Mouse (Mus musculus): Measurements from ENCODE around the gene Rcc2. TPM values are rescaled to one million over a fixed set of nuclear protein-coding genes. Genes with fewer than 3 reads are reported as not detected.

Rcc2 gene
- 28.0 and 32.1 TPM in 2 replicates for polyA plus RNA-seq (2015; fragmentation: Nextera tagmentation; extraction: Ambion mirVana)

DNA sequence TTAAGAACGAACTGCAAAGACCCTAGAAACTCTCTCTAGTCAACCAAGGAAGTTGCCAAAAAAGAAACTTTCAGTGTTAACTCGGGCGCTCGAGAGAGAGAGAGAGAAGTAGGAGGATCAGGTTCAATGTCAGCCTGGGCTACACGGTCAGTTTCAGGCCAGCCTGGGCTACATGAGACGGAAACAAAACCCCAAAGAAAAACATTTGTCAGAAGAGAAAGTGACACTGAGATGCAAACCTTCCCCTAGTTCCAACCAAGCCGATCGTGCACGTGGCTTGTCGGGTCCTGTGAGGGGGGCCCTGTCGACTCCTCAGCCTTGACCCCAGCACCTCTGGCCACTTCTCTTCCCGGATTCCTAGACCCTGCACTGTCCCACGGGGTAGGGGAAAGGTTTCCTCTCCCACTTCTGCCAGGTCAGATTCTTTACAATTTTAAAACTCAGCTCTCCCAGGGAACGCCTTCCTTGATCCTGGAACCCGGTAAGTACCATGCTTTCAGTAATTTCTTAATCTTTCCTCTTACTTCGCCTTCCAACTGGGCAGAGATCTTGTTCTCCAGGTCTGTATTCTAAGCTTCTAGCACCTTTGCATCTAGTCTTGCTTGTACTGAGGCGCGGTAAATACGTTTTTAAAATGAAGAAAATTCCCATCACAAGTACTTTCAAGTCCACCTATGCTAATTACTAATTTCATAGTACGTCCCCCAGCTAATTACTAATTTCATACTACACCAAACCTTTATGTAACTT is at the start of gene Rcc2:
Rcc2 (plus strand) TSS at position 273 of the 750 bp plus-strand sequence.
- H3K9me3 ChIP-seq (replicated peaks): no peaks in the 10 kb centered on the region
- 5% methylated on average over 20 of the region's 20 CpGs for WGBS (ENCODE audit: insufficient replicate concordance)
- peak within 1 kb of the TSS; percentile 99 for H3K9ac ChIP-seq
- H3K36me3 ChIP-seq (replicated peaks): peaks cover 15% of the 10 kb centered on the region
- H3K4me3 ChIP-seq (replicated peaks): peak within 1 kb of the TSS; percentile 96
- ATAC-seq (ENCODE audit: insufficient read depth): no peak
- H3K27me3 ChIP-seq: no peaks in the 10 kb centered on the region
- H3K4me2 ChIP-seq: peak within 1 kb of the TSS; percentile 90
- H3K4me1 ChIP-seq (replicated peaks): peaks cover 75% of the 10 kb centered on the region
- H3K27ac ChIP-seq (replicated peaks): peak within 1 kb of the TSS; percentile 89

DNA sequence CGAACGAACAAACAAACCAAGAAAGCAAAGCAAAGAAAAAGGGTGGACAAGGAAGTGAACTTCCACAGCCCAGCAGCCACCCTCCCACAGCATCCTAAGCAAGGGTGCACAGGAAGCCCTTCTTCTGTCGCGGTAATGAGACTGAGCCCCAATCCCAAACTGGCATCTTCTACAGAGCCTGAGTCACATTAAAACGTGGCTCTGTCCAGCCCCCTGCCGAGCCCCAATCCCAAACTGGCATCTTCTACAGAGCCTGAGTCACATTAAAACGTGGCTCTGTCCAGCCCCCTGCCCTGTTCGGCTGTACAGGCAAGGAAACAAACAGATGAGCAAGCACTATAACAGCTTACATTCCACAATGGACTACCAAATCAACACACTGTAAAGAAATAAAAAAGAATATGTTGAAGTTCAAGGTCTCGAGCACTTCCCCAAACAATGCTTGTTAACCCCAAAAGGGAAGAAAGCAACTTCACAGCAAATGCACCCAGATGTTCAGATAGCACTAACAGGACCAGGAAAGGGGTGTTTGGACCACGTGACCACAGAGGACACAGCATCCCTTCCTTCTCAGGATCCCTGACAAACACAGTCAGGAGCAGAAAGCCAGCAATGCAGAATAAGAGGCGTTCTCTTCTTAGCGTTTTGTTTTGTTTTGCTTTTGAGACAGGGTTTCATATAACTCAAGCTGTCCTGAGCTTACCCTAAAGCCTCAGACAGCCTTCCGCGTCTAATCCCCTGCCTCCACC is 46.3 kb upstream of the Rcc2 start:
- Histone ChIP-seq H3K9ac (no peak overlapping the region), H3K4me1 (replicated peaks) (peaks cover 13% of the 10 kb centered on the region), H3K9me3 (replicated peaks) (no peaks in the 10 kb centered on the region), H3K36me3 (replicated peaks) (no peaks in the 10 kb centered on the region), H3K4me2 (no peak overlapping the region), H3K27me3 (peaks cover 24% of the 10 kb centered on the region), H3K27ac (replicated peaks) (no peak overlapping the region), H3K4me3 (replicated peaks) (no peak overlapping the region)
- ATAC-seq (ENCODE audit: insufficient read depth): no peak
- 21% methylated on average over 14 of the region's 14 CpGs for WGBS (ENCODE audit: insufficient replicate concordance)

DNA sequence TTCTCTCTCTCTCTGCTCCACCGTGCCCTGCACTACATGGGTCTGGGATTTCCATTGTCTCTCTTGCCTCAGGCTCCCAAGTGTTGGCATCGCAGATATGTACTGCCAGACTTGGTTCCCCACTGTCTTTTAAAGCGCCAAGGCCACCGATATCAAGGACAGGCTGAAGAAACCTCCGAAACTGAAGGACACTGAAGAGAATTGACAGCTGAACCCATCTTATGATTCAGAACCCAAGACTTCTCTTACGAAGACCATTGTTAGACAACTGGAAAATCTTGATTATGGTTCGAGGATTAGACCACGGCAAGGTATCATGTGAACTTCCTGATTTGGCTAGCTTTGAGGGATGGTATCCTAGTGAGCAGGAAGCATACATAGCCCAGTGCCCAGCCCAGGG is 45.5 kb upstream of the Rcc2 start:
- Histone ChIP-seq H3K9me3 (replicated peaks) (no peaks in the 10 kb centered on the region), H3K4me1 (replicated peaks) (peaks cover 11% of the 10 kb centered on the region), H3K9ac (no peak overlapping the region), H3K4me3 (replicated peaks) (no peak overlapping the region), H3K27ac (replicated peaks) (no peak overlapping the region), H3K36me3 (replicated peaks) (no peaks in the 10 kb centered on the region), H3K4me2 (no peak overlapping the region), H3K27me3 (peaks cover 16% of the 10 kb centered on the region)
- 33% methylated on average over 8 of the region's 8 CpGs for WGBS (ENCODE audit: insufficient replicate concordance)
- no peak for ATAC-seq (ENCODE audit: insufficient read depth)

DNA sequence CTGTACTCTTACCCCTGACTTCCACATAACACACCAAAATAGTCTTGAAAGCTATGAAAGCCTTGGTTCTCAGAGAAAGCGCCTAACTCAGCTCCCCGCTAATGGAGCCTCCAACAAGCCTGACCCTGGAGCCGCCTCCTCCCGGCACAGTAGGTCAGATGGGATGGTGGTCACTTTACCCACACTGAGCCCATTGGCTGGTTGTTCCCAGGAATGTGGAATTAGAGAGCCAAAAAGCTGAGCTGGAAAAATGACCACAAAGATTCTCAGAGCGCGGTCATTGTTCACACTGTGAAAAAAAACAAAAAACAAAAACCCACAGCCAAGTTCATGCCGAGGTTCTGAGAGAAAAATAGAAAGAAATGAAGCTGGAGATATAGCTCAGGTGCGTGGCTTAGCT is 43.8 kb upstream of the Rcc2 start:
- H3K36me3 ChIP-seq (replicated peaks): no peaks in the 10 kb centered on the region
- no peak for ATAC-seq (ENCODE audit: insufficient read depth)
- H3K9me3 ChIP-seq (replicated peaks): no peaks in the 10 kb centered on the region
- H3K4me1 ChIP-seq (replicated peaks): peaks cover 11% of the 10 kb centered on the region
- peaks cover 16% of the 10 kb centered on the region; the same call in 1 of the 2 replicates for H3K27me3 ChIP-seq
- WGBS (ENCODE audit: insufficient replicate concordance): 65% methylated on average over 8 of the region's 8 CpGs
- no peak overlapping the region for H3K4me3 ChIP-seq (replicated peaks)
- no peak overlapping the region for H3K4me2 ChIP-seq
- H3K9ac ChIP-seq: no peak overlapping the region
- H3K27ac ChIP-seq (replicated peaks): no peak overlapping the region

DNA sequence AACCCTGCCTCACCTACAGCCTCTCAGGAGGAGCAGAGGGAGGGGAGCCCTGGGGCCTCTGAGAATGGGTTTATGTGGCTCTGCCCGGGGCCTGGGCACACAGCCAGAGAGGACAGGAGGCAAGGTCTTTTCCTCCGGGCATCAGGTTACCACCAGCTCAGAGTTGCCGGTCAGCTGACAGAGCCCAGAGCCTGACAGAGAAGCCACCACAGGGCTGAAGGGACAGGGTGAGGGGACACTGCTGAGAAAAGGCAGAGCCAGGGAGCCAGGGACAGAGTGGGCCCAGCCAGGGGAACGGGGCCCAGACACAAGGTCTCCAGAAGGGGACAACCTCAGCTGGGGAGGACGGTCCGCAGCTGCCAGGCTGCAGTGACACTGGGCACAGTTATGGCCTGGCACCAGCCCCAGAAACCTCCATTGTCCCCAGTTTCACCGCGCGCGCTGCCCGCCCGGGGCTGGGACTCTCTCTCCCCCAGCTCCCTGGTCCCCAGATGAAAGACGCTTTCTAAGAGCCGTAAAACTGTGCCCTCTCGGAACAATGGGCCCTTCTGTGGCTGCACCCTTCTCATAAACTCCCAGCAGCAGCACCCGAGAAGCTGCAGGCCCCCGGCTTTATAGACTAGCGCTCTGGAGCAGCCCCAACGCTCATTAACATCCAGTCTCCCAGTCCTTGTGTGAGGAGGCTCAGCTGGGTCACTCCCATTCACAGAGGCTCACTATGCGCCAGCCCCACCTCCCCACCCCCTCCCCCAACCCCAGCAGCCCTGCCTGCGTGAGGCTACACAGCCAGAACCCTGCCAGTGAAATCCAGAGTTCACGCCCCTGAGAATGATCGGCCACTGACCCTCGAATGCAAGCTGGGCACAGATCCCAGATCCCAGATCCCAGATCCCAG is 42.4 kb upstream of the Rcc2 start:
- Histone ChIP-seq H3K36me3 (replicated peaks) (no peaks in the 10 kb centered on the region), H3K4me3 (replicated peaks) (no peak overlapping the region), H3K9me3 (replicated peaks) (no peaks in the 10 kb centered on the region), H3K27ac (replicated peaks) (no peak overlapping the region), H3K4me2 (no peak overlapping the region; the same call in 1 of the 2 replicates), H3K4me1 (replicated peaks) (peaks cover 16% of the 10 kb centered on the region), H3K9ac (no peak overlapping the region), H3K27me3 (peaks cover 24% of the 10 kb centered on the region; the same call in 1 of the 2 replicates)
- ATAC-seq (ENCODE audit: insufficient read depth): peak; percentile 18; the same call in 1 of the 2 replicates
- WGBS (ENCODE audit: insufficient replicate concordance): 48% methylated on average over 24 of the region's 24 CpGs

DNA sequence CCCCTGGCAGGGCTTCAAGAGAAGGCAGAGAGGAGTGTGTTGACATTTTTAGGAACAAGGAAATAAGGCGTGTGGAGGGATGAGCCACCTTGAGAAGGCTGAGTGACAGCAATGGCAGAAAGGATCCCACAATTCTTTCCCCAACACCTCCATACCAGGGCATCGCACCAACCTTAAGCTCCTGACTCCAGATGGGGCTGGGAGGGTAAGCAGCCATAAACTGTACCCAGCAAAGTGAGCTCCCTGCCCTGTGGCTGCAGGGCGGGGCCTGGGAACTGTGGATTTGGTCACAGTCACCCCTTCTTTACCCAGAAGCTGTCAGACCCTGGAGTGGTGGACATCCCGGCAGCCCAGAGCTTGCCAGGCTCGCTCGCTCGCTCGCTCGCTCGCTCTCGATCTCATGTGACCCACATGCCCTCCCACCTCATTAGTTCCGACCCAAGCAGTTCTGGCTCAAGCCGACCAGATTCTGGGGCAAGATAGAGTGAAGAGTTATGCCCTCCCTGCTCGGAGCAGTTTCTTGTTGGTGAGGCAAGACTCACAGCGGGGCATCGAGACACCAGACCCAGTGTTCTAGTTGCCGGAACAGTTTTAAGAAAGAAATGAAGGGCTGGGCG is 38.8 kb upstream of the Rcc2 start:
- ATAC-seq (ENCODE audit: insufficient read depth): no peak
- 49% methylated on average over 18 of the region's 18 CpGs for WGBS (ENCODE audit: insufficient replicate concordance)
- Histone ChIP-seq H3K4me3 (replicated peaks) (no peak overlapping the region), H3K9me3 (replicated peaks) (no peaks in the 10 kb centered on the region), H3K27ac (replicated peaks) (no peak overlapping the region), H3K9ac (no peak overlapping the region), H3K36me3 (replicated peaks) (no peaks in the 10 kb centered on the region), H3K4me1 (replicated peaks) (peaks cover 20% of the 10 kb centered on the region), H3K27me3 (peaks cover 13% of the 10 kb centered on the region; the same call in 1 of the 2 replicates), H3K4me2 (no peak overlapping the region)

DNA sequence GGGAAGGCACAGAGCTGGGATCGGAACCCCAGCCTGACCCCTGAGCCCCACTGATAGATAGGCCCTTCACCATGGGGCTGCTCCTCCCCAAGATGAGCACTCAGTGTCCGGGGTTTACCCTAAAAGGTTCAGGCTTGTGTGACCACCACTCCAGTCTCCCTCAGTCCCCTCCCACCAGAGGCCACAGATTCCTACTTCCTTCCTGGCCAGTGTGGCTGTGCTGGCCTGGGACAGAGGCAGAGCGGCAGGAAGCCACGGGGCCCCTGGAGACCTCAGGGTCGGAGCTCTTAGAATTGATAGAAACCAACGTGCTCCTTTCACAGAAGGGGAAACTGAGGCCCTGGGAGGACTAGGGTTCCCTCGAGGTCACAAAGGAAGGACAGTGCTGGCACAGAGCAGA is 37.9 kb upstream of the Rcc2 start:
- ATAC-seq (ENCODE audit: insufficient read depth): no peak
- Histone ChIP-seq H3K27me3 (peaks cover 13% of the 10 kb centered on the region; the same call in 1 of the 2 replicates), H3K9ac (no peak overlapping the region), H3K27ac (replicated peaks) (no peak overlapping the region), H3K4me1 (replicated peaks) (peaks cover 17% of the 10 kb centered on the region), H3K4me3 (replicated peaks) (no peak overlapping the region), H3K4me2 (no peak overlapping the region), H3K9me3 (replicated peaks) (no peaks in the 10 kb centered on the region), H3K36me3 (replicated peaks) (no peaks in the 10 kb centered on the region)
- 8% methylated on average over 7 of the region's 7 CpGs for WGBS (ENCODE audit: insufficient replicate concordance)

DNA sequence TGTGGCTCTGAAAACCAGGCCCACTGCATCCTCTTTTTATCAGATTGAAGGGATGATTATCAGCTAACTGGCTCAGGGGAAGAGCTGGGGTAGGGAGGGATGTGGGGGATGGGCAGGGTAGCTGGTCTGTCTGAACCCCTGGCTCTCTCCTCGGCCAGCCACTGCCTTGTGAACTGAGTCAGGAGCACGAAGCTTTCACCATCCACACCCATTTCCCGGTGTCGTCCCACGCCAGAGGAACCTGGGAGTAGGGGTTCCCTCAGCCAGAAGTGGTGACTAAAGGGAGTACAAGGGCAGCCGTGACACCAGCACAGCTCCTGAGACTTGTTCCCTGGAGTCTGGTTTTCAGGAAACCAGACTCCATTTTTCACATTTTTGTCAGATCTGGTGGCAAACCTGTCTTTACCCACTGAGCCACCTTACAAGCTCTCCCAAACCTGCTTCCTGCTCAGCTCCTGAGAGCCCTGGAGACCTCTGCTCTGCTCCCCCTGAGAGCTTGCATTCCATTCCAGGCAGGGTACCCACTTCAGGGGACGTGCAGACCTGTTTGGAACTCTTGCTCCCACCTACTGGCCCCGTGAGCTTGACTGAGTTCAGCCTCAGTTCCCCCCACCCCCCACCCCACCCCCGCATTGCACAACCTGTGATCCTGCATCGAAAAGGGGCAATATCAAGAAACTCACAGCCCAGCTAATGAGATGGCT is 37.3 kb upstream of the Rcc2 start:
- H3K4me2 ChIP-seq: no peak overlapping the region
- peaks cover 11% of the 10 kb centered on the region for H3K4me1 ChIP-seq (replicated peaks)
- WGBS (ENCODE audit: insufficient replicate concordance): 24% methylated on average over 10 of the region's 10 CpGs
- no peak for ATAC-seq (ENCODE audit: insufficient read depth)
- H3K27ac ChIP-seq (replicated peaks): no peak overlapping the region
- H3K9me3 ChIP-seq (replicated peaks): no peaks in the 10 kb centered on the region
- no peak overlapping the region for H3K9ac ChIP-seq
- no peaks in the 10 kb centered on the region for H3K36me3 ChIP-seq (replicated peaks)
- H3K27me3 ChIP-seq: peaks cover 13% of the 10 kb centered on the region; the same call in 1 of the 2 replicates
- no peak overlapping the region for H3K4me3 ChIP-seq (replicated peaks)

DNA sequence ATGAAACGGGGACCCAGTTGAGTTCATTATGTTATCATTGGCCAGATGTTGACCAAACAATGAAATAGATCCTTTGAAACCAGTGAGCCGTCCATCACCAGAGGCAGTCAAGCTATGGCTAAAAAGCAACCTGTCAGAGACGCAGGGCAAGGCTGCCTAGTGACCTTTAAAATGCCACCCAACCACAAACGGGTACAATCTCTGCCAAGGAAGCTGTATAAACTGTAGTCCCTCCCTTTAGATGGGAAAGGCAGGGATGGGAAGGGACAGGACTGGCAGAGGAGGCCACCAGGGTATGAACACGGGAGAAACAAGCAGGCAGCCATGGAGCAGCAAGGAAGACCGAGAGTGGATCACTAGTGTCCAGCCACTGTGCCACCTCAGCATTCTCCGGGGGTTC is 35.3 kb upstream of the Rcc2 start:
- H3K4me3 ChIP-seq (replicated peaks): no peak overlapping the region
- no peaks in the 10 kb centered on the region for H3K9me3 ChIP-seq (replicated peaks)
- WGBS (ENCODE audit: insufficient replicate concordance): 59% methylated on average over 7 of the region's 7 CpGs
- peaks cover 13% of the 10 kb centered on the region; the same call in 1 of the 2 replicates for H3K27me3 ChIP-seq
- no peak for ATAC-seq (ENCODE audit: insufficient read depth)
- H3K4me2 ChIP-seq: no peak overlapping the region
- peaks cover 8% of the 10 kb centered on the region for H3K4me1 ChIP-seq (replicated peaks)
- no peak overlapping the region for H3K27ac ChIP-seq (replicated peaks)
- no peak overlapping the region for H3K9ac ChIP-seq
- H3K36me3 ChIP-seq (replicated peaks): no peaks in the 10 kb centered on the region

DNA sequence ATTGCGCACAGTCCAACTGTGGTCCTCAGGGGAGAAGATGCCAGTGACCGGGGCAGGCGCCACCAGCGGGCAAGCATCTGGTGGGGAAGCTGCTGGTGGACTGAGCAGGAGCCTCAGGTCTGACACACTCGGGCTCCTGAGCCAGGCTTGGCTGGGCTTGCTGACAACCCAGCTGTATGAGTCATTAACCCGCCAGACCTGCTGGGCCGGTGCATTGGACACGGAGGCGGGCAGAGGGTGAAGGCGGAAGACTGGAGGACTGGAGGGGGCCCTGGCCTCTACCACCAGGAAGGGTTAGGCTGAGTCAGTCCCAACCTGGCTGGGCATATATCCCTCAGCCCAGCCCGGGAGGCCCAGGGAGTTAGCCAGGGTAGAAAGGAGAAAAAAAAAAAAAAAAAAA is 34.6 kb upstream of the Rcc2 start, which contains the start of gene Arhgef10l:
Arhgef10l (minus strand) TSS at position 253 of the 400 bp plus-strand sequence.
- peaks cover 13% of the 10 kb centered on the region; the same call in 1 of the 2 replicates for H3K27me3 ChIP-seq
- H3K4me1 ChIP-seq (replicated peaks): peaks cover 8% of the 10 kb centered on the region
- no peak for ATAC-seq (ENCODE audit: insufficient read depth)
- no peaks in the 10 kb centered on the region for H3K9me3 ChIP-seq (replicated peaks)
- no peak within 1 kb of the TSS for H3K4me2 ChIP-seq
- 62% methylated on average over 11 of the region's 11 CpGs for WGBS (ENCODE audit: insufficient replicate concordance)
- no peak within 1 kb of the TSS for H3K4me3 ChIP-seq (replicated peaks)
- no peak within 1 kb of the TSS for H3K9ac ChIP-seq
- no peak within 1 kb of the TSS for H3K27ac ChIP-seq (replicated peaks)
- H3K36me3 ChIP-seq (replicated peaks): no peaks in the 10 kb centered on the region
